Mouse (Mus musculus): Measurements from ENCODE around the gene Gm10295.

Gene Gm10295

GRCm38 (mm10) chr7:71351364-71351763, at the start of gene Gm10295:
Gene Gm10295, minus strand, starts transcription at chr7:71351485.
- DNase-seq, result no peak

GRCm38 (mm10) chr7:71401032-71401431, 49.7 kb upstream of the Gm10295 start:
- no peak for DNase-seq

- DNase-seq, result no peak
These were observed 48.8 kb upstream of the Gm10295 start for GRCm38 (mm10) chr7:71399891-71400632.

- DNase-seq, result no peak
These were observed 47.9 kb upstream of the Gm10295 start for GRCm38 (mm10) chr7:71398959-71399756.

GRCm38 (mm10) chr7:71398389-71398788, 47.1 kb upstream of the Gm10295 start:
- no peak for DNase-seq

- no peak for DNase-seq
These were observed 41.6 kb upstream of the Gm10295 start for GRCm38 (mm10) chr7:71392795-71393341.

- no peak for DNase-seq
These were observed 40.0 kb upstream of the Gm10295 start for GRCm38 (mm10) chr7:71391333-71391732.

- DNase-seq, result no peak
These were observed 39.0 kb upstream of the Gm10295 start for GRCm38 (mm10) chr7:71390291-71390690.

- no peak for DNase-seq
These were observed 34.8 kb upstream of the Gm10295 start for GRCm38 (mm10) chr7:71386050-71386449.

GRCm38 (mm10) chr7:71384921-71385320, 33.6 kb upstream of the Gm10295 start:
- DNase-seq, result no peak

- DNase-seq, result peak; percentile 9
These were observed 32.3 kb upstream of the Gm10295 start for GRCm38 (mm10) chr7:71383341-71384130.

GRCm38 (mm10) chr7:71379826-71380825, 28.8 kb upstream of the Gm10295 start:
- DNase-seq, result no peak

GRCm38 (mm10) chr7:71378812-71379760, 27.8 kb upstream of the Gm10295 start:
- peak; percentile 4 for DNase-seq

- DNase-seq, result no peak
These were observed 26.7 kb upstream of the Gm10295 start for GRCm38 (mm10) chr7:71377983-71378382.

- DNase-seq, result no peak
These were observed 22.8 kb upstream of the Gm10295 start for GRCm38 (mm10) chr7:71374059-71374458.

- no peak for DNase-seq
These were observed 20.6 kb upstream of the Gm10295 start for GRCm38 (mm10) chr7:71371916-71372315.

GRCm38 (mm10) chr7:71370746-71371145, 19.5 kb upstream of the Gm10295 start:
- DNase-seq, result no peak

GRCm38 (mm10) chr7:71370128-71370527, 18.8 kb upstream of the Gm10295 start:
- DNase-seq, result no peak

GRCm38 (mm10) chr7:71368543-71369181, 17.4 kb upstream of the Gm10295 start:
- DNase-seq, result no peak

- DNase-seq, result no peak
These were observed 4.3 kb upstream of the Gm10295 start for GRCm38 (mm10) chr7:71355596-71355995.
